Mouse (Mus musculus): ENCODE measurements around the gene Ptgs1. TPM values are rescaled to one million over a fixed set of nuclear protein-coding genes. Genes with fewer than 3 reads are reported as not detected.

Gene Ptgs1
- 1.0 TPM for polyA plus RNA-seq (2017; shearing (Covaris generic))

GRCm38 (mm10) chr2:36230366-36230765 is at the start of gene Ptgs1:
Ptgs1 (plus strand) TSS chr2:36230426.

Other genes with a start within 250 kb of the Ptgs1 start
- gene Ndufa8, start 181.0 kb upstream of the Ptgs1 start, polyA plus RNA-seq (2017; shearing (Covaris generic)), result 180 TPM
- gene Morn5, start 181.0 kb upstream of the Ptgs1 start, polyA plus RNA-seq (2017; shearing (Covaris generic)), result not detected
- not detected for gene Lhx6, start 125.0 kb upstream of the Ptgs1 start, polyA plus RNA-seq (2017; shearing (Covaris generic))
- gene Mrrf, start 94.0 kb upstream of the Ptgs1 start, polyA plus RNA-seq (2017; shearing (Covaris generic)), result 21.7 TPM
- gene Rbm18, start 93.7 kb upstream of the Ptgs1 start, polyA plus RNA-seq (2017; shearing (Covaris generic)), result 72.0 TPM
- 0.15 TPM for gene Olfr338, start 143.1 kb downstream of the Ptgs1 start, polyA plus RNA-seq (2017; shearing (Covaris generic))
- not detected for gene Olfr339, start 188.5 kb downstream of the Ptgs1 start, polyA plus RNA-seq (2017; shearing (Covaris generic))
- not detected for gene Olfr340, start 222.2 kb downstream of the Ptgs1 start, polyA plus RNA-seq (2017; shearing (Covaris generic))

All from CD4-positive, CD25-positive, alpha-beta regulatory T cell, adult 9 weeks (primary cell).